Mouse (Mus musculus) forebrain, embryonic 16.5 days (tissue): ENCODE measurements at regions not wholly inside any gene's neighbourhood (a gene's known extent, or its start where the extent isn't known, plus 50 kb on each side); places are given as distances from the start of the nearest gene placed in this dataset.
A peak's percentile ranks its signal among the peaks of the same experiment; 100 is the strongest.
"Not testable (repeated sequence)": the region's sequence is repeated elsewhere in the genome, so short reads cannot be mapped to it uniquely, and the experiment has no call there.

ENCODE experiments used
- ATAC-seq: fragments of 200-750 bp; cut with Nextera tagmentation; 2 replicates; pipeline ENCODE4 v1.8.0; 2017; ENCODE audit warnings: mild to moderate bottlenecking, moderate library complexity
- H3K27ac ChIP-seq: fragments of 300-500 bp; sonication (generic); 2 replicates; pipeline ENCODE4 v1.5.1; 2014; ENCODE audit warnings: low read length, control low read depth
- H3K27me3 ChIP-seq: fragments of 300-500 bp; sonication (generic); replicated peaks from 2 replicates; pipeline ENCODE4 v1.6.1; 2014; ENCODE audit warnings: low read length; ENCODE audit not compliant: control insufficient read depth, insufficient read depth
- H3K36me3 ChIP-seq: fragments of 300-500 bp; sonication (generic); 2 replicates; pipeline ENCODE4 v1.6.1; 2014; ENCODE audit not compliant: control insufficient read depth, insufficient read depth
- H3K4me1 ChIP-seq: fragments of 300-500 bp; sonication (generic); replicated peaks from 2 replicates; pipeline ENCODE4 v1.6.1; 2014; ENCODE audit warnings: low read length; ENCODE audit not compliant: control insufficient read depth, insufficient read depth
- H3K4me2 ChIP-seq: fragments of 300-500 bp; sonication (generic); 2 replicates; pipeline ENCODE4 v1.6.1; 2014; ENCODE audit warnings: mild to moderate bottlenecking, low read length, control low read depth
- H3K4me3 ChIP-seq: fragments of 300-500 bp; sonication (generic); replicated peaks from 2 replicates; pipeline ENCODE4 v1.5.1; 2014; ENCODE audit warnings: mild to moderate bottlenecking, low read length, control low read depth
- H3K9ac ChIP-seq: fragments of 300-500 bp; sonication (generic); replicated peaks from 2 replicates; pipeline ENCODE4 v1.6.1; 2014; ENCODE audit warnings: low read depth, low read length, control low read depth
- H3K9me3 ChIP-seq: fragments of 300-500 bp; sonication (generic); 2 replicates; pipeline ENCODE4 v1.6.1; 2016; ENCODE audit warnings: low read length; ENCODE audit not compliant: control insufficient read depth
- WGBS: fragments of 180-500 bp; shearing (Covaris S2); extraction: QIAGEN DNeasy Blood & Tissue Kit; methylation state at CpG from one replicate; pipeline ENCODE4 v1.1.7; 2014; 5-methylcytosine and 5-hydroxymethylcytosine counted together

DNA sequence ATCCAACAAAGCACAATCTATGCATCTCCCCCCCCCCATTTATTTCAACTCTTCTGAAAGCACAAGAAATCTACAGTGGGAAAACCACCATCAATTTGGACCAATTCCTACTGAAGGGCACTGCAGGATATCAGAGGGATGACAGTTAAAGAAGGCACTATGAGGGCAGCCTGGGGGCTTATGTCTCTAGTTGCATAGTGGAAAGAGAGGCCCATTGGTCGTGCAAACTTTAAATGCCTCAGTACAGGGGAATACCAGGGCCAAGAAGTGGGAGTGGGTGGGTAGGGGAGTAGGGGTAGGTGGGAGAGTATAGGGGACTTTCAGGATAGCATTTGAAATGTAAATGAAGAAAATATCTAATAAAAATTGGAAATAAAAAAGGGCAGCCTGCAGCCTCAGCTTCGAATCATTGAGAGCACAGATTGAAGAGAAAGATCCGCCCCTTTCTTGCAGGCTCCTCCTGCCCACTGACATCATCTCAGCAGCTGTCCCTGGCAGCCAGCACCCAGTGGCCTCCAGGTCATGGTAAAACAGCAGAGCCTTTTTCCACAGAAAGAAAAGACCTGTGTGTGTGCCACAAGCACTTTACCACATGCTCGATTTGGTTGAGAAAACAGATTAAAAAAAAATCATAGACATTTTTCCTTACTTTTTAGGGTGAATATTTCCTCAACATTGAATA is 571.6 kb upstream of the Adamts5 start:
- no peak overlapping the region for H3K4me2 ChIP-seq
- 64% methylated on average over 4 of the region's 4 CpGs for WGBS
- no peak overlapping the region for H3K27ac ChIP-seq
- no peak overlapping the region for H3K9ac ChIP-seq
- no peaks in the 10 kb centered on the region for H3K9me3 ChIP-seq
- ATAC-seq = peak; percentile 68
- no peak overlapping the region for H3K4me3 ChIP-seq
- no peaks in the 10 kb centered on the region for H3K27me3 ChIP-seq
- H3K36me3 ChIP-seq = no peaks in the 10 kb centered on the region
- H3K4me1 ChIP-seq = no peaks in the 10 kb centered on the region

GRCm38 (mm10) chr16:86461073-86461472 is 559.4 kb upstream of the Adamts5 start:
- Histone ChIP-seq H3K4me2 (no peak overlapping the region), H3K4me3 (no peak overlapping the region), H3K9me3 (no peaks in the 10 kb centered on the region), H3K27me3 (no peaks in the 10 kb centered on the region), H3K4me1 (peaks cover 2% of the 10 kb centered on the region; the same call in 1 of the 2 replicates), H3K36me3 (no peaks in the 10 kb centered on the region), H3K9ac (no peak overlapping the region), H3K27ac (no peak overlapping the region)
- WGBS = 78% methylated on average over 9 of the region's 9 CpGs
- no peak for ATAC-seq

GRCm38 (mm10) chr16:86456649-86457048 is 555.0 kb upstream of the Adamts5 start:
- Histone ChIP-seq H3K4me2 (no peak overlapping the region), H3K4me3 (no peak overlapping the region), H3K27me3 (no peaks in the 10 kb centered on the region), H3K9me3 (no peaks in the 10 kb centered on the region), H3K36me3 (no peaks in the 10 kb centered on the region), H3K4me1 (no peaks in the 10 kb centered on the region), H3K27ac (no peak overlapping the region), H3K9ac (no peak overlapping the region)
- WGBS = 62% methylated on average over 3 of the region's 3 CpGs
- ATAC-seq = no peak

DNA sequence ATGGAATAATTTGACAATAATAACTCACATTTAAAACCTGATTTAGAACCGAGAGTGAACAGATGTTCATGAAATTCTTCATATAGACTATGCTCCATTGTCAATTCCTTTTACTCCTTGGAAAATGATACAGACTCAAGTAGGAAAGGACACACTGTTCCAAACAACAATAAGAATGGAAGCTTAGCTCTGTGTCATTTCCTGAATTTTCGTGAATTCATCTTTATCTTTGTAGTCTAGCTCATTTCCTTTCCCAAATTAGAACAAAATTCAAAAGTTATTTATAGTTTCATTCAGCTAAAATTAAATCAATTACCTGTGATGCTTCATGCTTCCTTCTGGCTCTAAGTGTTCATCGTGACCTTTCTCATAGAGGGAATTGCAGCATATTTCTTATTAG is 553.2 kb upstream of the Adamts5 start:
- Histone ChIP-seq H3K27me3 (no peaks in the 10 kb centered on the region), H3K9ac (no peak overlapping the region), H3K4me3 (no peak overlapping the region), H3K27ac (no peak overlapping the region), H3K36me3 (no peaks in the 10 kb centered on the region), H3K4me1 (no peaks in the 10 kb centered on the region), H3K9me3 (no peaks in the 10 kb centered on the region), H3K4me2 (no peak overlapping the region)
- no peak for ATAC-seq
- WGBS = 73% methylated on average over 3 of the region's 3 CpGs

- ATAC-seq = no peak
- H3K4me1 ChIP-seq = no peaks in the 10 kb centered on the region
Measured at GRCm38 (mm10) chr16:86454031-86454430, 552.4 kb upstream of the Adamts5 start.

DNA sequence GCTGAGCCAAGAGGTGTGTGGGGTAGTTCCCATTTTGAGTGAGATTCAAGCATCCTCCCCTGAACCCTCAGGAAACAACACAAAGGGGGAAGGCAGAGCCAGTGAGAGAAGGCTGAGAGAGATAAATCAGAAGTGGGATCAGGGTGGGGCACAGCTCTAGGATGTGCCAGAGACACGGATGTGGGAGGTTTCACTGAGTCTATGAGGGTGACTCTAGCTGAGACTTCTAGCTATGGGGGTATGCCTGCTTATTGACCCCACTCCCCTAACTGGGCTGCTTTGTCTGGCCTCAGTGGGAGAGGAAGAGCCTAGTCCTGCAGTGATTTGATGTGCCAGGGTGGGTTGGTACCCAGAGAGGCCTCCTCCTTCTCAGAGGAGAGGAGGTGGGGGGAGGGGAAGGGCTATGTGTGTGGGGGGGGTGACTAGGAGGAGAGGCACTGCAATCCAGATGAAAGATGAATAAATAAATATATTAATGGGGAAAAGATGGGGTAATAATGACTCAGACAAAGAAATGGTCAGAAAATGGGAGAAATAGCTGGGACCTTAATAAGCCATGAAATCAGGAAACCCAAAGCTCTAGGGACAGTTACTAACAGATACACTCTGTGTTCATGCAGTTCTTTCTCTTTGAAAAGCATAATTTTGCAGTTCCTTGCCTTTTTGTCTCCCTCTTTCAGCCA is 547.0 kb upstream of the Adamts5 start:
- no peaks in the 10 kb centered on the region for H3K36me3 ChIP-seq
- H3K9ac ChIP-seq = no peak overlapping the region
- H3K4me2 ChIP-seq = no peak overlapping the region
- H3K27me3 ChIP-seq = no peaks in the 10 kb centered on the region
- no peaks in the 10 kb centered on the region for H3K9me3 ChIP-seq
- ATAC-seq = no peak
- no peak overlapping the region for H3K4me3 ChIP-seq
- no peak overlapping the region for H3K27ac ChIP-seq
- 42% methylated on average over 1 of the region's 1 CpGs for WGBS
- no peaks in the 10 kb centered on the region for H3K4me1 ChIP-seq

More at GRCm38 (mm10) chr16:86454031-86454430, 552.4 kb upstream of the Adamts5 start:
- Histone ChIP-seq H3K9me3 (no peaks in the 10 kb centered on the region), H3K4me3 (no peak overlapping the region), H3K27ac (no peak overlapping the region), H3K36me3 (no peaks in the 10 kb centered on the region), H3K9ac (no peak overlapping the region), H3K4me2 (no peak overlapping the region), H3K27me3 (no peaks in the 10 kb centered on the region)

- H3K4me3 ChIP-seq, H3K4me2 ChIP-seq, H3K36me3 ChIP-seq, H3K4me1 ChIP-seq, H3K9ac ChIP-seq, H3K27me3 ChIP-seq, H3K27ac ChIP-seq, H3K9me3 ChIP-seq: not testable (repeated sequence)
- ATAC-seq = peak; percentile 80
- WGBS = 10% methylated on average over 5 of the region's 5 CpGs
Measured at GRCm38 (mm10) chr16:86419458-86419857, 517.8 kb upstream of the Adamts5 start.

DNA sequence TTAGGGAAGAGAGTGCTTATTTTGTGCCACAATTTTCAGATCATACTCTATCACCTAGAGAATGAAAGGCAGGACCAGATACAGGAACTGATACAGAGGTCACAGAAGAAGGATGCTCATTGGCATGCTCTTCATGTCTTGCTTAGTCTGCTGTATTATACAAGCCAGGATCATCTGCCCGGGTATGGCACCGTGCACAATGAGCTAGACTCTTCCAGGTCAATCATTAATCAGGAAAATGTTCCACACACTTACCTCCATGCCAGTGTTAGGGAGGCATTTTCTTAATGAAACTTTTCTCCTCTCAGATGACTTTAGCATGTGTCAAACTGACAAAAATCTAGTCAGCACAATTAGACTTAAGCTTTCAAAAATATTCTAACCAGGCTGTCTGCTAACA is 502.7 kb upstream of the Adamts5 start:
- Histone ChIP-seq H3K27ac (no peak overlapping the region), H3K4me1 (no peaks in the 10 kb centered on the region), H3K36me3 (no peaks in the 10 kb centered on the region), H3K9ac (no peak overlapping the region), H3K4me2 (no peak overlapping the region), H3K27me3 (no peaks in the 10 kb centered on the region), H3K9me3 (no peaks in the 10 kb centered on the region), H3K4me3 (no peak overlapping the region)
- no peak for ATAC-seq
- 94% methylated on average over 2 of the region's 2 CpGs for WGBS

DNA sequence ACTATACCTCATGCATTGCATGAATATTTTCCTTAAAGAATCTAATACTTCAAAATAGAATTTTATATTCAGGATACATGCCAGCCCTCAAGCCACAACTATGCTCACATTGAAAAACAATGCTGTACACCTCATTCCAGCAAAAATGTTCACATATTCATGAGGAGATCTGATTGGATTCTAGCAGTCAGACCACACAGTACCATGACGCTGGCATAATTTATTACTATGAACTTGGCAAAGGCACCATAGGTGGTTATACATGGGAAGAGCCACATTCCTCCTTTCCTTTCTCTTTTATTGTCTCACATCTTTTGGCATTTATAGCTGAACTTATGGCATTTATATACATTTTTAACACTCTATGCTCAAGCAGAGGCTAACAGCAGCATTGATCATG is 499.8 kb upstream of the Adamts5 start:
- no peak overlapping the region for H3K4me2 ChIP-seq
- no peaks in the 10 kb centered on the region for H3K27me3 ChIP-seq
- no peaks in the 10 kb centered on the region for H3K36me3 ChIP-seq
- no peak overlapping the region for H3K27ac ChIP-seq
- H3K9ac ChIP-seq = no peak overlapping the region
- no peak for ATAC-seq
- H3K9me3 ChIP-seq = no peaks in the 10 kb centered on the region
- H3K4me1 ChIP-seq = no peaks in the 10 kb centered on the region
- 90% methylated on average over 1 of the region's 1 CpGs for WGBS
- H3K4me3 ChIP-seq = no peak overlapping the region
